Mouse (Mus musculus): Measurements from ENCODE around the gene Spats2. TPM values are rescaled to one million over a fixed set of nuclear protein-coding genes. Genes with fewer than 3 reads are reported as not detected.
"Not testable (repeated sequence)": the region's sequence is repeated elsewhere in the genome, so short reads cannot be mapped to it uniquely, and the experiment has no call there.

The Spats2 gene
- polyA plus RNA-seq, 1 experiment from 2014 or later = 45.0 TPM

- Histone ChIP-seq H3K27ac (peak overlapping the region; percentile 96), H3K9ac (peak overlapping the region; percentile 84), H3K9me3 (no peaks in the 10 kb centered on the region), H3K4me2 (peak overlapping the region; percentile 62), H3K4me3 (peak overlapping the region; percentile 67), H3K27me3 (no peaks in the 10 kb centered on the region; the same call in 1 of the 2 replicates), H3K36me3 (no peaks in the 10 kb centered on the region), H3K4me1 (replicated peaks) (peaks cover 44% of the 10 kb centered on the region)
- ATAC-seq (ENCODE audit: low FRiP score) = peak; percentile 92
- WGBS = under 1% methylated on average over 97 of the region's 115 CpGs
Measured at GRCm38 (mm10) chr15:99126081-99126815, 532 bp downstream of the Spats2 start.

GRCm38 (mm10) chr15:99126816-99127365 is 1.2 kb downstream of the Spats2 start:
- H3K4me1 ChIP-seq (replicated peaks) = peaks cover 50% of the 10 kb centered on the region
- H3K9me3 ChIP-seq = no peaks in the 10 kb centered on the region
- no peaks in the 10 kb centered on the region for H3K36me3 ChIP-seq
- peak overlapping the region; percentile 67 for H3K4me3 ChIP-seq
- peak overlapping the region; percentile 96 for H3K27ac ChIP-seq
- H3K4me2 ChIP-seq = peak overlapping the region; percentile 62
- no peaks in the 10 kb centered on the region; the same call in 1 of the 2 replicates for H3K27me3 ChIP-seq
- peak overlapping the region; percentile 84 for H3K9ac ChIP-seq
- ATAC-seq (ENCODE audit: low FRiP score) = peak; percentile 56
- WGBS = under 1% methylated on average over 35 of the region's 35 CpGs

GRCm38 (mm10) chr15:99127851-99128522 is 2.3 kb downstream of the Spats2 start:
- Histone ChIP-seq H3K27me3 (no peaks in the 10 kb centered on the region; the same call in 1 of the 2 replicates), H3K36me3 (no peaks in the 10 kb centered on the region), H3K4me1 (replicated peaks) (peaks cover 51% of the 10 kb centered on the region), H3K4me3 (peak overlapping the region; percentile 67), H3K9me3 (no peaks in the 10 kb centered on the region), H3K4me2 (peak overlapping the region; percentile 62), H3K9ac (peak overlapping the region; percentile 84), H3K27ac (no peak overlapping the region)
- no peak for ATAC-seq (ENCODE audit: low FRiP score)
- WGBS = 55% methylated on average over 6 of the region's 6 CpGs

- WGBS = 59% methylated on average over 11 of the region's 11 CpGs
- no peak overlapping the region for H3K4me3 ChIP-seq
Measured at GRCm38 (mm10) chr15:99129441-99129840, 3.7 kb downstream of the Spats2 start.

GRCm38 (mm10) chr15:99129956-99130910 is 4.5 kb downstream of the Spats2 start:
- Histone ChIP-seq H3K4me3 (no peak overlapping the region), H3K27ac (no peak overlapping the region), H3K36me3 (no peaks in the 10 kb centered on the region), H3K4me1 (replicated peaks) (peaks cover 51% of the 10 kb centered on the region), H3K27me3 (no peaks in the 10 kb centered on the region), H3K9me3 (no peaks in the 10 kb centered on the region), H3K4me2 (no peak overlapping the region), H3K9ac (peak overlapping the region; percentile 46)
- no peak for ATAC-seq (ENCODE audit: low FRiP score)
- WGBS = 75% methylated on average over 22 of the region's 22 CpGs

More at GRCm38 (mm10) chr15:99129441-99129840, 3.7 kb downstream of the Spats2 start:
- ATAC-seq (ENCODE audit: low FRiP score) = no peak
- Histone ChIP-seq H3K9me3 (no peaks in the 10 kb centered on the region), H3K27ac (no peak overlapping the region), H3K4me2 (no peak overlapping the region), H3K4me1 (replicated peaks) (peaks cover 51% of the 10 kb centered on the region), H3K9ac (peak overlapping the region; percentile 46; the same call in 1 of the 2 replicates), H3K36me3 (no peaks in the 10 kb centered on the region), H3K27me3 (no peaks in the 10 kb centered on the region; the same call in 1 of the 2 replicates)

GRCm38 (mm10) chr15:99138389-99138788 is 12.7 kb downstream of the Spats2 start:
- Histone ChIP-seq H3K4me3 (no peak overlapping the region), H3K27ac (no peak overlapping the region), H3K27me3 (no peaks in the 10 kb centered on the region), H3K9ac (no peak overlapping the region), H3K36me3 (peaks cover 9% of the 10 kb centered on the region), H3K9me3 (no peaks in the 10 kb centered on the region), H3K4me2 (no peak overlapping the region), H3K4me1 (replicated peaks) (peaks cover 13% of the 10 kb centered on the region)
- ATAC-seq (ENCODE audit: low FRiP score) = no peak
- 90% methylated on average over 5 of the region's 5 CpGs for WGBS

GRCm38 (mm10) chr15:99139669-99140068 is 14.0 kb downstream of the Spats2 start:
- H3K36me3 ChIP-seq = peaks cover 9% of the 10 kb centered on the region
- no peak overlapping the region for H3K4me2 ChIP-seq
- ATAC-seq (ENCODE audit: low FRiP score) = no peak
- no peaks in the 10 kb centered on the region for H3K27me3 ChIP-seq
- peaks cover 13% of the 10 kb centered on the region for H3K4me1 ChIP-seq (replicated peaks)
- H3K27ac ChIP-seq = peak overlapping the region; percentile 62
- H3K4me3 ChIP-seq = no peak overlapping the region
- H3K9me3 ChIP-seq = no peaks in the 10 kb centered on the region
- 0 out of 2 replicates have a peak overlapping the region, but pooled peaks have one; percentile 24 for H3K9ac ChIP-seq
- 49% methylated on average over 6 of the region's 6 CpGs for WGBS

- Histone ChIP-seq H3K4me2 (no peak overlapping the region), H3K27ac (no peak overlapping the region), H3K27me3 (no peaks in the 10 kb centered on the region), H3K36me3 (peaks cover 58% of the 10 kb centered on the region), H3K4me3 (no peak overlapping the region), H3K9ac (no peak overlapping the region), H3K4me1 (replicated peaks) (no peaks in the 10 kb centered on the region), H3K9me3 (no peaks in the 10 kb centered on the region)
- WGBS = 88% methylated on average over 7 of the region's 7 CpGs
- no peak for ATAC-seq (ENCODE audit: low FRiP score)
Measured at GRCm38 (mm10) chr15:99150516-99150915, 24.8 kb downstream of the Spats2 start.

GRCm38 (mm10) chr15:99151324-99151723 is 25.6 kb downstream of the Spats2 start:
- H3K27ac ChIP-seq = no peak overlapping the region
- no peak for ATAC-seq (ENCODE audit: low FRiP score)
- no peaks in the 10 kb centered on the region for H3K9me3 ChIP-seq
- H3K4me2 ChIP-seq = no peak overlapping the region
- no peaks in the 10 kb centered on the region for H3K27me3 ChIP-seq
- no peak overlapping the region for H3K9ac ChIP-seq
- H3K4me1 ChIP-seq (replicated peaks) = no peaks in the 10 kb centered on the region
- 84% methylated on average over 8 of the region's 8 CpGs for WGBS
- peaks cover 49% of the 10 kb centered on the region for H3K36me3 ChIP-seq
- no peak overlapping the region for H3K4me3 ChIP-seq

GRCm38 (mm10) chr15:99153466-99153865 is 27.8 kb downstream of the Spats2 start:
- Histone ChIP-seq H3K27ac (no peak overlapping the region), H3K36me3 (peaks cover 36% of the 10 kb centered on the region), H3K9me3 (no peaks in the 10 kb centered on the region), H3K4me3 (no peak overlapping the region), H3K4me2 (no peak overlapping the region), H3K4me1 (replicated peaks) (no peaks in the 10 kb centered on the region), H3K27me3 (no peaks in the 10 kb centered on the region), H3K9ac (no peak overlapping the region)
- no peak for ATAC-seq (ENCODE audit: low FRiP score)
- 93% methylated on average over 8 of the region's 8 CpGs for WGBS

GRCm38 (mm10) chr15:99154515-99154914 is 28.8 kb downstream of the Spats2 start:
- not testable (repeated sequence) for H3K4me1 ChIP-seq (replicated peaks); ATAC-seq (ENCODE audit: low FRiP score); H3K9me3 ChIP-seq; H3K27me3 ChIP-seq; H3K4me3 ChIP-seq; H3K4me2 ChIP-seq; H3K27ac ChIP-seq; H3K9ac ChIP-seq
- H3K36me3 ChIP-seq = peaks cover 29% of the 10 kb centered on the region
- 96% methylated on average over 10 of the region's 10 CpGs for WGBS

Data from hindbrain, embryonic 13.5 days (tissue).